Mouse (Mus musculus) erythroblast, embryonic 14.5 days (primary cell): ENCODE measurements around the gene Cadm1.

Experiments used
- GATA1 ChIP-seq: IDR thresholded peaks from 2 replicates; pipeline ENCODE4 v1.6.1; 2012; ENCODE audit warnings: low read length, inconsistent platforms, mixed read lengths
- TAL1 ChIP-seq: IDR thresholded peaks from 3 replicates; pipeline ENCODE4 v1.6.1; 2012; ENCODE audit warnings: low read length, inconsistent platforms, mixed read lengths

- no peak for TF ChIP-seq TAL1
- TF ChIP-seq GATA1: no peak
Measured at GRCm38 (mm10) chr9:47861783-47862182, 331.8 kb downstream of the Cadm1 start.
